Mouse (Mus musculus) C2C12 (cell line): ENCODE measurements around the gene Ddx50. TPM values are rescaled to one million over a fixed set of nuclear protein-coding genes. Genes with fewer than 3 reads are reported as not detected.

Source experiments
- H3K27me3 ChIP-seq: one replicate; pipeline ENCODE4 v1.6.1; 2011; ENCODE audit not compliant: control insufficient read depth, insufficient read depth, insufficient read length
- H3K36me3 ChIP-seq: one replicate; pipeline ENCODE4 v1.6.1; 2011; ENCODE audit not compliant: control insufficient read depth, insufficient read depth
- H3K4me3 ChIP-seq: one replicate; pipeline ENCODE4 v1.5.1; 2011; ENCODE audit warnings: mild to moderate bottlenecking, control low read depth; ENCODE audit not compliant: poor library complexity, insufficient read depth, severe bottlenecking
- H3K79me2 ChIP-seq: one replicate; pipeline ENCODE4 v1.6.1; 2011; ENCODE audit not compliant: control insufficient read depth, insufficient read depth
- H3K79me3 ChIP-seq: one replicate; pipeline ENCODE4 v1.6.1; 2011; ENCODE audit warnings: low read depth, control low read depth
- H3ac ChIP-seq: one replicate; pipeline ENCODE3; 2011; ENCODE audit warnings: low read depth; ENCODE audit not compliant: control insufficient read depth, insufficient read length
- CEBPB ChIP-seq: IDR thresholded peaks from one replicate; pipeline ENCODE4 v1.6.1; 2011; ENCODE audit warnings: low read depth, mild to moderate bottlenecking, control low read depth, moderate library complexity
- CTCF ChIP-seq: IDR thresholded peaks from one replicate; pipeline ENCODE4 v1.5.1; 2011; ENCODE audit not compliant: control insufficient read depth, insufficient read depth, insufficient read length
- FOSL1 ChIP-seq: IDR thresholded peaks from one replicate; pipeline ENCODE4 v1.8.0; 2011; ENCODE audit warnings: mild to moderate bottlenecking, low read length; ENCODE audit not compliant: poor library complexity, insufficient read depth, severe bottlenecking
- MAX ChIP-seq: IDR thresholded peaks from one replicate; pipeline ENCODE4 v1.6.1; 2011; ENCODE audit warnings: mild to moderate bottlenecking, control low read depth
- MYOD1 ChIP-seq: IDR thresholded peaks from one replicate; pipeline ENCODE4 v1.6.1; 2011; ENCODE audit warnings: low read depth; ENCODE audit not compliant: control insufficient read depth, insufficient read length
- MYOG ChIP-seq: IDR thresholded peaks from one replicate; pipeline ENCODE4 v1.6.1; 2011; ENCODE audit not compliant: control insufficient read depth, insufficient read length; ENCODE audit errors: extremely low read depth
- USF1 ChIP-seq: IDR thresholded peaks from one replicate; pipeline ENCODE4 v1.6.1; 2011; ENCODE audit warnings: low read depth, mild to moderate bottlenecking, control low read depth, moderate library complexity
- long read RNA-seq, 2 experiments: library from polyadenylated mRNA; unstranded; transcript quantifications; one replicate each; pipeline ENCODE4 v2.0.0; 2019 to 2020
- polyA plus RNA-seq: library from polyadenylated mRNA; unstranded; fragments of >200 nt; fragmentation: generic; extraction: Trizol; gene quantifications from one replicate; pipeline ENCODE4 v1.2.1, GENCODE M21; 2012; ENCODE audit warnings: missing spikeins

Gene Ddx50
- 19.4 TPM for polyA plus RNA-seq
- long read RNA-seq, experiment 1, transcript Ddx50-201 (15 exons, 2,535 nt) = major isoform, 20 of 66 reads
- long read RNA-seq, experiment 1, partial matches to known transcripts = 10 of 66 reads
- long read RNA-seq, experiment 1, other reads (novel, unspliced or antisense) = 34 of 66 reads
- long read RNA-seq, experiment 2, transcript Ddx50-201 (15 exons, 2,535 nt) = major isoform, 180 of 371 reads
- long read RNA-seq, experiment 2, partial matches to known transcripts = 7 of 371 reads
- long read RNA-seq, experiment 2, other reads (novel, unspliced or antisense) = 183 of 371 reads

DNA sequence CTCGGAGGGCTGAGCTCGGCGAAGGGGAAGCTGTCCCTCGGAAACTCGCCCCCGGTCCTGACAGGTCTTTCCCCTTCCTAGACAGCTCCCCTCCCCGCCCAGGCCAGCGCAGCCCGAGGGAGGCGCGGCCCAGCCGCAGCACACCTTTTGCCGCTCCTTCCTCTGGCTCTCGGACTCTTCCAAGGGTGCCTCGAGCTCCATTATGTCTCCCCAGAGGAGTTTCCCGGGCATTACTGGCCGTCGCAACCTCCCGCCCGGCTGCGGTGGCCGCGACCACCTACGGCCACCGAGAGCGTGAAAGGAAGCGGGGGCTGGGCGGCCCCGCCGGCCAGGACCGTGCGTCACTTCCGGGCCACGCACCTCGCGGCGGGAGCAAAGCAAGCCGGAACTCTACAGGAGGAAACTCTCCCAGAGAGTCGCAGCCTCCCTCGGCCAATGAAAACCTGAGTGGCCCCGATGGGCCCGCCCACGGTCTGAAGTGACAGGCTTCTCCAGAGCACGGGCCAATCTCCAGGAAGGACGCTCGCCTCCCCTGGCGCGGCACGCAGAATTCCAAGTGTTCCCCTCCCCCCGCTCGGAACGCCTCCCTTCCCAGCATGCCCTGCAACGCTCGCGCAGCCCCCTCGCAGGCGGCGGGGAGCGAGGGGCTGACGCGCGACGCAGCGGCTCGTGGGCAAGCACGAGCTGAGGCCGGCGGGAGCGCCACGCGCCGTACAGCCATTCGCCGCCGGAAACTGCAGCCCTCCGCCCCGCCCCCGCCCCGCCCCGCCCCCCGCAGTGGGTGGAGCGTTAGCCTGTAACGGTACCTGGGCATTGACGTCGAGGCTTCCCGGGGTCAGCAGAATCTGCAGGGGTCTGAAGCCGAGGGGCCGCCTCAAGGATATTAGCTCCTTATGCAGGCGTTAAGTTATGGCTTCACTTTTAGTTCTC lies at the start of gene Ddx50:
TSS of gene Ddx50 (minus strand) at position 338 of the 930 bp plus-strand sequence.
- Histone ChIP-seq H3K4me3 (peak within 1 kb of the TSS; percentile 84), H3K79me3 (peaks cover 45% of the 10 kb centered on the region)

DNA sequence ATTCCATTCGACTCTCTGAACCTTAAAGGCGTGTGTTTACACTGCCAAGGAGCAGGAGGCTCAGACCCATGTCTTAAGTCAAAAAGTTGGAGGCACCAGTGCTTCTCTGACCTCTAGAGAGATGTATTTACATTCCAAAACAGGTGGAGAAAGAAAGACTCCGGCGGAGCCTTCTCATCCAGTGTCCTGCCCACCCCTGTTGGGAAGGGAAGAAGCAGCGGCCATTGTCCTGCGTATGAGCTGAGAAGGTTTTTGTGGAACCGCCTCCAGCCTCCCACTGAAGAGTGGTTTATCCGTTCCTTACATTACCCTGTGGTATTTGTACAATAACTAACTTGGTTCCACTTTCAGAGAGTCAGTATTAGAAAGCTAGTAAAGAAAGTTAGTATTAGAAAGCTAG lies 41.8 kb upstream of the Ddx50 start:
- Histone ChIP-seq H3K36me3 (no peaks in the 10 kb centered on the region), H3ac (no peak overlapping the region), H3K27me3 (peaks cover 10% of the 10 kb centered on the region), H3K79me3 (no peaks in the 10 kb centered on the region), H3K4me3 (no peak overlapping the region), H3K79me2 (no peaks in the 10 kb centered on the region)
- TF ChIP-seq MYOD1 = no peak
- no peak for TF ChIP-seq MYOG
- TF ChIP-seq FOSL1 = no peak
- no peak for TF ChIP-seq CTCF

More for the DNA sequence above, at the start of gene Ddx50:
- TF ChIP-seq CTCF (no peak), CEBPB (no peak), MAX (peak; percentile 95), USF1 (no peak)
- H3K79me2 ChIP-seq = peaks cover 49% of the 10 kb centered on the region
- H3ac ChIP-seq = peak within 1 kb of the TSS; percentile 92
- peaks cover 22% of the 10 kb centered on the region for H3K36me3 ChIP-seq
- H3K27me3 ChIP-seq = no peaks in the 10 kb centered on the region

DNA sequence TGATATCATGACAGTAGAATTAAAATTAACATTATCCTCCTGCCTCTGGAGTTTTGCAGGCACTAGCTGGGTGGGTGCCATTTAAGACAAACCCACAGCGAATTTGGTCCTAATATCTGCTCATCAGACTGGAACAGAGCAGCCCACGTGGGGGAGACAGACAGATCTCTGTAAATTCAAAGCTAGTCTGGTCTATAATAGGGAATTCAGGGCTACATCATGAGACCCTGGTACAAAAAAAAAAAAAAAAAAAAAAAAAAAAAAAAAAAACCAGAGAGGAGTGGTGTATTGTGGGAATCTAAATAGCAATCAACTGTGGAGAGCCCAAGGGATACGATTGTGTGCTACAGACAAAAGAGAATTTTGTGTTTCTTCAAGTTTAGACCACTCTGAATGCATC lies 41.2 kb upstream of the Ddx50 start:
- Histone ChIP-seq H3K79me3 (no peaks in the 10 kb centered on the region), H3K36me3 (no peaks in the 10 kb centered on the region), H3K79me2 (no peaks in the 10 kb centered on the region), H3K4me3 (no peak overlapping the region), H3K27me3 (peaks cover 10% of the 10 kb centered on the region), H3ac (no peak overlapping the region)
- TF ChIP-seq CTCF (no peak), FOSL1 (no peak)

DNA sequence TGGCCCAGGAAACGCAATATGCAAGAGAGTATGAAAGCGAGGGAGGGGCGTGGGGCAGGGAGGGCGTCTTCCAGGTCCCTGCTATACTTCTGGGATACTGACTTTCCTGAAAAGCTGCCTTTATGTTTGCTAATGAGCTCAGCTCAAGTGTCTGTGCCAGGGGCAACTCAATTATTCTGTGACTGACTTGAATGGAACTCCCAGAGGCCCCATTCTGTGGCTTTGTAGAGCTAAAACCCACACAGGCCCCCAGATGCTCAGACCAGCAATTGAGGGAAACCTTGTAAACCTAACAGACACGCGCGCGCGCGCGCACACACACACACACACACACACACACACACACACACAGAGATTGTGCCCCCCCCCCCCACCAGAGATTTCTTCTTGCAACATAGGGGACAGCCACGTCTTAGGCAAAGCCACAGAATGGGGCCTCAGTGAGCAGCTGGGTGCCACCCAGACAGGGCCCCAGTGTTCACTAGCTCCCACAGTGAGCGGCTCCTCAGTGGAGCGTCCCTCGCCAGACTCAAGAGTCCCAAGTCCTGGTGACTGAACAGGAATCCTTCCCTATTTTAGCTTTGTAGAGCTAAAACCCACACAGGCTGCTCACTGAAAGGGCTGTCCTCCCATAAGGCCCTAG lies 36.1 kb upstream of the Ddx50 start:
- Histone ChIP-seq H3K36me3 (no peaks in the 10 kb centered on the region), H3ac (no peak overlapping the region), H3K79me3 (no peaks in the 10 kb centered on the region), H3K4me3 (no peak overlapping the region), H3K27me3 (peaks cover 26% of the 10 kb centered on the region), H3K79me2 (no peaks in the 10 kb centered on the region)
- no peak for TF ChIP-seq MYOG
- no peak for TF ChIP-seq USF1
- no peak for TF ChIP-seq FOSL1
- no peak for TF ChIP-seq CEBPB
- TF ChIP-seq CTCF = no peak

DNA sequence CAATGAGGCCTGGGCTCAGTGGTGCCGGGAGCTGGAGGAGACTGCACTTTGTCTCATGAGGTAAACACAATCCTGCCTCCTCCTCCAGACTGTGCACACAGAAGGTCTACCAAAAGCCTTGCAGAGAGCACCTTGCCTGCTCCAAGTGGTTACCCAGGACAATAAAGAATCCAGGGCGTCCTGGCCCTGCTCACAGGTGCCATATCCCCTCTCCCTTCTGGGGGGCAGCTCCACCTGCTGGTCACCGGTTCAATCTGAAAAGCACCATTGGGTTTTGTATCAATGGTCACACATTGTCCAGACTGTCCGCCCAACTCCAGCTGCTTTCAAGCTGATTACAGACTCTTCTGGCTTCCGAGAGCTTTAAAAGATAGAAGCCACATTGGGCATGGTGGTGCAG lies 32.0 kb upstream of the Ddx50 start:
- Histone ChIP-seq H3K4me3 (no peak overlapping the region), H3K79me3 (no peaks in the 10 kb centered on the region), H3K79me2 (no peaks in the 10 kb centered on the region), H3K27me3 (peaks cover 16% of the 10 kb centered on the region), H3K36me3 (no peaks in the 10 kb centered on the region), H3ac (no peak overlapping the region)
- TF ChIP-seq CEBPB = no peak
- no peak for TF ChIP-seq FOSL1
- no peak for TF ChIP-seq MAX
- TF ChIP-seq CTCF = no peak
- no peak for TF ChIP-seq MYOD1
- no peak for TF ChIP-seq USF1
- TF ChIP-seq MYOG = no peak

DNA sequence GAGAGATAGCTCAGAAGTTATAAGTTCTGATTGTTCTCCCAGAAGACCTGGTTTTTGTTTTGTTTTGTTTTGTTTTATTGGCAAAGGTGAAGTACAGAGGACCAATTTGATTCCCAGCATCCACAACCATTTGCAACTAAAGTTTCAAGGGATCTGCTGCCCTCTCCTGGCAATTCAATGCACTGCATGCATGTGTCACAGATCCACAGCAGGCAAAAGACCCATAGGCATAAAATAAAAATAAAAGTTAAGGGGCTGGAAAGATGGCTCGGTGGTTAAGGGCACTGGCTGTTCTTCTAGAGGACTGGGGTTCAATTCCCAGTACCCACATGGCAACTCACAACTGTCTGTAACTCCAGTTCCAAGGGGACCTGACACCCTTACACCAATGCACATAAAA lies 28.8 kb upstream of the Ddx50 start:
- H3K27me3 ChIP-seq = peaks cover 23% of the 10 kb centered on the region
- no peak overlapping the region for H3K4me3 ChIP-seq
- H3K79me2 ChIP-seq = no peaks in the 10 kb centered on the region
- no peaks in the 10 kb centered on the region for H3K79me3 ChIP-seq
- H3K36me3 ChIP-seq = no peaks in the 10 kb centered on the region
- no peak for TF ChIP-seq MYOG
- no peak for TF ChIP-seq MAX
- no peak for TF ChIP-seq USF1
- TF ChIP-seq CTCF = no peak
- TF ChIP-seq CEBPB = no peak
- no peak for TF ChIP-seq MYOD1
- no peak for TF ChIP-seq FOSL1
- no peak overlapping the region for H3ac ChIP-seq
